Mouse (Mus musculus) adrenal gland, adult 2 months (tissue): Measurements from ENCODE around the gene Tubb2b. TPM values are rescaled to one million over a fixed set of nuclear protein-coding genes. Genes with fewer than 3 reads are reported as not detected.

Experiments used
- polyA plus RNA-seq: library from polyadenylated mRNA; depleted of rRNA; stranded (reverse); fragments of >200 nt; gene quantifications from 2 replicates; pipeline ENCODE4 v1.2.3, GENCODE M21; 2012; rRNA removed
- total RNA-seq, 2 experiments: library from RNA; stranded (reverse); gene quantifications; 2 replicates each; pipeline ENCODE4 v1.2.3; 2021

The Tubb2b gene
- total and polyA plus RNA-seq, 3 experiments, result 1.1 to 1.7 (median 1.6) TPM

Other genes with a start within 250 kb of the Tubb2b start
- under 1 TPM; 0.63 to 0.66 TPM for gene Serpinb6c, start 224.8 kb downstream of the Tubb2b start, total RNA-seq
- not detected in 2 replicates for gene Serpinb6c, start 224.8 kb downstream of the Tubb2b start, polyA plus RNA-seq
- 10 to 100 TPM; 40.9 to 64.5 TPM for gene Nqo2, start 165.8 kb downstream of the Tubb2b start, total RNA-seq
- 2.9 and 4.0 TPM in 2 replicates for gene Nqo2, start 165.8 kb downstream of the Tubb2b start, polyA plus RNA-seq
- gene Ripk1, start 128.1 kb downstream of the Tubb2b start, total RNA-seq, result 10 to 100 TPM; 27.2 to 31.9 TPM
- gene Ripk1, start 128.1 kb downstream of the Tubb2b start, polyA plus RNA-seq, result 12.7 and 12.8 TPM in 2 replicates
- gene Serpinb6a, start 127.7 kb downstream of the Tubb2b start, total RNA-seq, result 100 to 1,000 TPM; 437 to 541 TPM
- 102 and 109 TPM in 2 replicates for gene Serpinb6a, start 127.7 kb downstream of the Tubb2b start, polyA plus RNA-seq
- 10 to 100 TPM; 74.9 to 75.1 TPM for gene Bphl, start 92.9 kb downstream of the Tubb2b start, total RNA-seq
- 57.4 and 61.2 TPM in 2 replicates for gene Bphl, start 92.9 kb downstream of the Tubb2b start, polyA plus RNA-seq
- 10 to 100 TPM; 30.1 to 37.2 TPM for gene Tubb2a, start 52.5 kb downstream of the Tubb2b start, total RNA-seq
- gene Tubb2a, start 52.5 kb downstream of the Tubb2b start, polyA plus RNA-seq, result 74.7 and 93.5 TPM in 2 replicates
- gene Psmg4, start 32.5 kb upstream of the Tubb2b start, total RNA-seq, result 10 to 100 TPM; 30.4 to 36.3 TPM
- 109 and 110 TPM in 2 replicates for gene Psmg4, start 32.5 kb upstream of the Tubb2b start, polyA plus RNA-seq
- 10 to 100 TPM in 1 of 2 experiments, 1 to 10 TPM in 1; 5.8 to 10.2 TPM for gene Slc22a23, start 214.7 kb upstream of the Tubb2b start, total RNA-seq
- 13.5 and 14.2 TPM in 2 replicates for gene Slc22a23, start 214.7 kb upstream of the Tubb2b start, polyA plus RNA-seq